Mouse (Mus musculus) bone marrow macrophage, adult 2 months (primary cell): Measurements from ENCODE around the gene Gm11549.

Experiments
- CTCF ChIP-seq: IDR thresholded peaks from 2 replicates; pipeline ENCODE4 v1.5.1; 2012; ENCODE audit warnings: low read depth, mild to moderate bottlenecking, low read length, moderate library complexity
- POLR2A ChIP-seq: IDR thresholded peaks from 2 replicates; pipeline ENCODE4 v1.6.1; 2012; ENCODE audit warnings: mild to moderate bottlenecking, low read depth, low read length, borderline replicate concordance

GRCm38 (mm10) chr3:36501546-36501945, 20.1 kb downstream of the Gm11549 start:
- TF ChIP-seq CTCF (no peak), POLR2A (no peak)
